Mouse (Mus musculus): Measurements from ENCODE around the gene Itpr2. TPM values are rescaled to one million over a fixed set of nuclear protein-coding genes. Genes with fewer than 3 reads are reported as not detected.

Itpr2 gene
- total and polyA plus RNA-seq, 2 experiments from 2014 or later: 8.0 to 8.4 TPM

GRCm38 (mm10) chr6:146521456-146522245, 19.6 kb upstream of the Itpr2 start:
- Histone ChIP-seq H3K9me3 (ENCODE audit: low read length) (no peaks in the 10 kb centered on the region), H3K36me3 (ENCODE audit: insufficient read depth) (no peaks in the 10 kb centered on the region), H3K27ac (ENCODE audit: low read depth, low read length) (no peak overlapping the region), H3K4me2 (ENCODE audit: low read depth) (no peak overlapping the region), H3K4me3 (ENCODE audit: low read depth, low read length) (no peak overlapping the region), H3K27me3 (ENCODE audit: insufficient read depth, low read length) (no peaks in the 10 kb centered on the region), H3K9ac (no peak overlapping the region), H3K4me1 (ENCODE audit: insufficient read depth) (no peaks in the 10 kb centered on the region)
- WGBS: 86% methylated on average over 5 of the region's 5 CpGs
- ATAC-seq (no peak), DNase-seq (no peak)
- no peak for TF ChIP-seq CTCF (IDR thresholded peaks at IDR 0.05; ENCODE audit: low read depth)

DNA sequence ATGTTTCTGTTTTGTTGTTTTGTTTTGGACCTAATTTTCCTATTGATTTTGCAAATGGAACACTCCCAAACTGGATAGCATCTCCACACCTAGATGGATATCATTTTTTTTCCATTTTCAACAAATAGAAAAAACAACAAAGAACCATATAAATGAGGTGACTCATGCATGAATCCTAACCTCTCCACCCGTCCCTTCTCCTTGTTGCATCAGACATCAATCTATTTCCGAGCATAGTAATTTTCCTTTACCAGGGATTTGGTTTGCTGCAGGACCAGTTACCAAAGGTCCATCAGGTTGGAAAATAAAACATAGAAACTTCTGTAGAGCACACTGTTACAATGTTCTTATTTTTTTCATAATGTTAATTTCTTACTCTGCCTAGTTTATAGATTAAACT, 17.0 kb upstream of the Itpr2 start:
- 69% methylated on average over 2 of the region's 2 CpGs for WGBS
- no peak overlapping the region for H3K27ac ChIP-seq (ENCODE audit: low read depth, low read length)
- no peak for TF ChIP-seq CTCF (IDR thresholded peaks at IDR 0.05; ENCODE audit: low read depth)
- no peak overlapping the region for H3K9ac ChIP-seq
- no peaks in the 10 kb centered on the region for H3K27me3 ChIP-seq (ENCODE audit: insufficient read depth, low read length)
- ATAC-seq: no peak
- H3K9me3 ChIP-seq (ENCODE audit: low read length): no peaks in the 10 kb centered on the region
- H3K4me1 ChIP-seq (ENCODE audit: insufficient read depth): no peaks in the 10 kb centered on the region
- no peak overlapping the region for H3K4me3 ChIP-seq (ENCODE audit: low read depth, low read length)
- no peak overlapping the region for H3K4me2 ChIP-seq (ENCODE audit: low read depth)
- no peaks in the 10 kb centered on the region for H3K36me3 ChIP-seq (ENCODE audit: insufficient read depth)
- no peak for DNase-seq

DNA sequence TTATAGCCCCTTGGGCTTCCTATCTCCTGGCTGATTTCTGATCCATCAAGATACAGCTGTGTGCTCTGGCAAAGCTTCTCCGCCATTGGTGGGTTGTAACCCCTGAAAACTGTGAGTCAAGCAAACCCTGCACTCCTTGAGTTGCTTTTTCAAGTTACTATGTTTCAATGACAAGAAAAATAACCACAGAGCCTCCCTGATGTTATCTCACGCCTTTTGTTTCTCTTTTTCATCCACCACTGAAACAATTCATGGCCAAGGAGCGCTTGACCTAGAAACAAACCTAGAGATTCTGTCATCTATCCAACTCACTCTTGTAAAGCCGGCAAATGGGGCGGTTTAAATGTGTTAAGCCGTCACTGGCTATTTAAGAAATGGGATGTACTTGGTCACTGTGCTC, 13.9 kb upstream of the Itpr2 start:
- H3K4me2 ChIP-seq (ENCODE audit: low read depth): no peak overlapping the region
- ATAC-seq (no peak), DNase-seq (no peak)
- no peaks in the 10 kb centered on the region for H3K9me3 ChIP-seq (ENCODE audit: low read length)
- no peak for TF ChIP-seq CTCF (IDR thresholded peaks at IDR 0.05; ENCODE audit: low read depth)
- H3K27ac ChIP-seq (ENCODE audit: low read depth, low read length): no peak overlapping the region
- H3K36me3 ChIP-seq (ENCODE audit: insufficient read depth): no peaks in the 10 kb centered on the region
- no peaks in the 10 kb centered on the region for H3K27me3 ChIP-seq (ENCODE audit: insufficient read depth, low read length)
- H3K4me1 ChIP-seq (ENCODE audit: insufficient read depth): no peaks in the 10 kb centered on the region
- H3K9ac ChIP-seq: no peak overlapping the region
- 85% methylated on average over 6 of the region's 6 CpGs for WGBS
- H3K4me3 ChIP-seq (ENCODE audit: low read depth, low read length): no peak overlapping the region

DNA sequence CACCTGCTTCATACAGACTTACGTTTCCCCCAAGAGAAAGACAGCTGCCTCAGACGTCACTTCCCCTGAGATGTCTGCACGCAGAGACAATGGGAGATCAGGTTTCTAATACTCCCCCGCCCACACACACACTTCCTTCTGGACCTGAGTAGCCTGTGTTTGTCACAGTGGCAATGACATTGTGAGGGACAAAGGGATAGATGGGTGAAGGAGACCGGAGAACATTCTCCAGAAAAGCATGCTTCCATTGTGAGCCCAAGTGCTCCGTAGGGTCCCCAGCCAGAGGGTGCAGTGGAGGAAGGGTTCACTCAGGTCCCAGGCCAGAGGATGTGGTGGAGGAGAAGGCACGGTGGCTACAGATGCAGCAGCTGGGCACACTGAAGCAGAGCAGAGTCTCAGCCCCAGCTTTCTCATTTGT, 12.5 kb upstream of the Itpr2 start:
- Histone ChIP-seq H3K4me3 (ENCODE audit: low read depth, low read length) (no peak overlapping the region), H3K27ac (ENCODE audit: low read depth, low read length) (no peak overlapping the region), H3K4me1 (ENCODE audit: insufficient read depth) (no peaks in the 10 kb centered on the region), H3K9ac (no peak overlapping the region), H3K4me2 (ENCODE audit: low read depth) (no peak overlapping the region), H3K9me3 (ENCODE audit: low read length) (no peaks in the 10 kb centered on the region), H3K36me3 (ENCODE audit: insufficient read depth) (no peaks in the 10 kb centered on the region), H3K27me3 (ENCODE audit: insufficient read depth, low read length) (no peaks in the 10 kb centered on the region)
- no peak for DNase-seq
- ATAC-seq: no peak
- WGBS: 45% methylated on average over 7 of the region's 7 CpGs
- TF ChIP-seq CTCF (IDR thresholded peaks at IDR 0.05; ENCODE audit: low read depth): no peak

DNA sequence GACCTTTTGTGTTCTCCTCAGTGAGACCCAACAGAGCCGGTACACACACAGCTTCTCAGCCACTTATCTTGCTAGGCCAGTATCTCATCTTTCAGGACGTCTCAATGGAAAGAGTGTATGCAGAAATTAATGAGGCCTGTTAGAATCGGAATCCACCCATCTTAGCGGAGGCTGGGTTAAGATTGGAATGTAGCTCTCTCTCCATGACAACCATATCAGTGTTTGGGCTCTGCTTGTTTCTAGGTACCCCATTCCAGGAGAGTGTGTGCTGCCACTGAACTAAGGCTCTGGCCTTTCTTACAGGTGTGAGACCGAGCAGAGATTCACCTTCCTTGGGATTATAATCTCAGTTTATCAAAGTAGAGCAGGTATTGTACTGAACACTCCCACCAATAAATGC, 11.9 kb upstream of the Itpr2 start:
- TF ChIP-seq CTCF (IDR thresholded peaks at IDR 0.05; ENCODE audit: low read depth): no peak
- ATAC-seq (no peak), DNase-seq (no peak)
- H3K36me3 ChIP-seq (ENCODE audit: insufficient read depth): no peaks in the 10 kb centered on the region
- no peak overlapping the region for H3K4me3 ChIP-seq (ENCODE audit: low read depth, low read length)
- H3K9ac ChIP-seq: no peak overlapping the region
- H3K4me1 ChIP-seq (ENCODE audit: insufficient read depth): no peaks in the 10 kb centered on the region
- no peaks in the 10 kb centered on the region for H3K9me3 ChIP-seq (ENCODE audit: low read length)
- no peaks in the 10 kb centered on the region for H3K27me3 ChIP-seq (ENCODE audit: insufficient read depth, low read length)
- 57% methylated on average over 5 of the region's 5 CpGs for WGBS
- H3K4me2 ChIP-seq (ENCODE audit: low read depth): no peak overlapping the region
- H3K27ac ChIP-seq (ENCODE audit: low read depth, low read length): no peak overlapping the region

- TF ChIP-seq CTCF (IDR thresholded peaks at IDR 0.05; ENCODE audit: low read depth): no peak
- DNase-seq (no peak), ATAC-seq (no peak)
- H3K27me3 ChIP-seq (ENCODE audit: insufficient read depth, low read length): no peaks in the 10 kb centered on the region
- H3K4me3 ChIP-seq (ENCODE audit: low read depth, low read length): no peak overlapping the region
- H3K36me3 ChIP-seq (ENCODE audit: insufficient read depth): no peaks in the 10 kb centered on the region
- no peaks in the 10 kb centered on the region for H3K9me3 ChIP-seq (ENCODE audit: low read length)
- no peak overlapping the region for H3K4me2 ChIP-seq (ENCODE audit: low read depth)
- 87% methylated on average over 8 of the region's 8 CpGs for WGBS
- no peak overlapping the region for H3K9ac ChIP-seq
- H3K4me1 ChIP-seq (ENCODE audit: insufficient read depth): no peaks in the 10 kb centered on the region
- H3K27ac ChIP-seq (ENCODE audit: low read depth, low read length): no peak overlapping the region
These were observed 11.4 kb upstream of the Itpr2 start for GRCm38 (mm10) chr6:146513384-146513783.

- H3K9me3 ChIP-seq (ENCODE audit: low read length): no peaks in the 10 kb centered on the region
- no peaks in the 10 kb centered on the region for H3K27me3 ChIP-seq (ENCODE audit: insufficient read depth, low read length)
- TF ChIP-seq CTCF (IDR thresholded peaks at IDR 0.05; ENCODE audit: low read depth): no peak
- WGBS: 85% methylated on average over 8 of the region's 8 CpGs
- DNase-seq (no peak), ATAC-seq (no peak)
- H3K36me3 ChIP-seq (ENCODE audit: insufficient read depth): no peaks in the 10 kb centered on the region
- H3K4me2 ChIP-seq (ENCODE audit: low read depth): no peak overlapping the region
- H3K4me3 ChIP-seq (ENCODE audit: low read depth, low read length): no peak overlapping the region
- no peak overlapping the region for H3K9ac ChIP-seq
- H3K27ac ChIP-seq (ENCODE audit: low read depth, low read length): no peak overlapping the region
- H3K4me1 ChIP-seq (ENCODE audit: insufficient read depth): no peaks in the 10 kb centered on the region
These were observed 9.5 kb upstream of the Itpr2 start for GRCm38 (mm10) chr6:146511511-146511910.

Measured in forebrain, postnatal 0 days (tissue).